Mouse (Mus musculus): ENCODE measurements around the gene Tedc1. TPM values are rescaled to one million over a fixed set of nuclear protein-coding genes. Genes with fewer than 3 reads are reported as not detected.

Gene Tedc1
- polyA plus RNA-seq, 1 experiment from 2014 or later, result 36.0 TPM

DNA sequence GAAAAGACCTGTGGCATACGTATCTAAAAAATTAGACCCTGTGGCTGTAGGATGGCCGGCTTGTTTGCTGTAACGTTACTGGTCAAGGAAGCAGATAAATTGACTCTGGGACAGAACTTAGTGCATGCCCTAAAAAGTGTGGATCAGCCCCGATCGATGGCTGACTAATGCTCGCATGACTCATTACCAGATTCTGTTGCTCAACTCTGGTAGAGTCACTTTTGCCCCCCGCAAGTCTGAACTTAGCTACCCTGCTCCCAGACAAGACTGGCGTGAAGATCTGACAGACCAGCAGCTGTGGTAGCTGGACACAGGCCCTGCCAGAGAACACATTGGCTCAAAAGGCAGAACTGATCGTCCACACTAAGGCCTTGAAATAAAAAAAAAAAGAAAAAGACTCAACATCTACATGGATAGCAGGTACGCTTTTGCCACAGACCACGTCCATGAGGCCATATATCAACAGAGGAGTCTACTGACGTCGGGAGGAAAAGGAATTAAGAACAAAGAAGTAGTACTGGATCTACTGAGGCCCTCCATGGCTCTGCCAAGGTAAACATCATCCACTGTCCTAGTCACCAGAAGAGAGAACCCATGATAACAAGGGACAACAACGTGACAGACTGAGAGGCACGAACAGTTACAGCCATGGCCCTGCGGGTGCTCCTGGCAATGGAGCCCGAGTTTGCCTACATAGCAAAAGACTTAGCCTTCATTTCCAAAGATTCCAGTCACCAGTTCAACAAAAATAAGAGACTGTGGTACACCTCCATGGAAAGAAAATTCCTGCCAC, 54.6 kb downstream of the Tedc1 start:
- ATAC-seq (ENCODE audit: insufficient read depth, low FRiP score, low TSS enrichment) (no peak), DNase-seq (ENCODE audit: low spot score) (no peak)
- Histone ChIP-seq H3K4me3 (ENCODE audit: low read depth, low read length) (no peak overlapping the region), H3K9me3 (ENCODE audit: control insufficient read depth, low read length) (no peaks in the 10 kb centered on the region), H3K9ac (ENCODE audit: low read length) (no peak overlapping the region), H3K27me3 (ENCODE audit: control insufficient read depth, insufficient read depth, low read length) (no peaks in the 10 kb centered on the region), H3K4me1 (ENCODE audit: control insufficient read depth, insufficient read depth, low read length) (no peaks in the 10 kb centered on the region), H3K4me2 (ENCODE audit: low read depth) (no peak overlapping the region), H3K27ac (ENCODE audit: low read depth, low read length) (no peak overlapping the region), H3K36me3 (ENCODE audit: control insufficient read depth, insufficient read depth, low read length) (no peaks in the 10 kb centered on the region)
- 89% methylated on average over 17 of the region's 17 CpGs for WGBS

DNA sequence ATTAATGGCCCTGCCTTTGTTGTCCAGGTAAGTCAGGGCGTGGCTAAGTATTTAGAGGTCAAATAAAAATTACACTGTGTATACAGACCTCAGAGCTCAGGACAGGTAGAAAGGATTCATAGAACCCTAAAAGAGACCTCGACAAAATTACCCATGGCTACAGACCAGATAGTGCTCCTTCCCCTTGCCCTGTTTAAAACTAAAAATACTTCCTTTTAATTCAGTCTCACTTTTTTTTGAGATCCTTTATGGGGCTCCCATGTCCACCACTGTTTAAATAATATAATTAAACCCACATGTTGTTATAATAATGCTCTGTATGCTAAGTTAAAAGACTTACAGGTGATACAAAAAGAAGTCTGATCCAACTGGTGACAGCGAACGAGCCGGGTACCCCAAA, 55.6 kb downstream of the Tedc1 start:
- Histone ChIP-seq H3K36me3 (ENCODE audit: control insufficient read depth, insufficient read depth, low read length) (no peaks in the 10 kb centered on the region), H3K4me2 (ENCODE audit: low read depth) (no peak overlapping the region), H3K27me3 (ENCODE audit: control insufficient read depth, insufficient read depth, low read length) (no peaks in the 10 kb centered on the region), H3K27ac (ENCODE audit: low read depth, low read length) (no peak overlapping the region), H3K9me3 (ENCODE audit: control insufficient read depth, low read length) (no peaks in the 10 kb centered on the region), H3K9ac (ENCODE audit: low read length) (no peak overlapping the region), H3K4me1 (ENCODE audit: control insufficient read depth, insufficient read depth, low read length) (no peaks in the 10 kb centered on the region), H3K4me3 (ENCODE audit: low read depth, low read length) (no peak overlapping the region)
- WGBS, result 92% methylated on average over 5 of the region's 5 CpGs
- DNase-seq (ENCODE audit: low spot score) (no peak), ATAC-seq (ENCODE audit: insufficient read depth, low FRiP score, low TSS enrichment) (no peak)

DNA sequence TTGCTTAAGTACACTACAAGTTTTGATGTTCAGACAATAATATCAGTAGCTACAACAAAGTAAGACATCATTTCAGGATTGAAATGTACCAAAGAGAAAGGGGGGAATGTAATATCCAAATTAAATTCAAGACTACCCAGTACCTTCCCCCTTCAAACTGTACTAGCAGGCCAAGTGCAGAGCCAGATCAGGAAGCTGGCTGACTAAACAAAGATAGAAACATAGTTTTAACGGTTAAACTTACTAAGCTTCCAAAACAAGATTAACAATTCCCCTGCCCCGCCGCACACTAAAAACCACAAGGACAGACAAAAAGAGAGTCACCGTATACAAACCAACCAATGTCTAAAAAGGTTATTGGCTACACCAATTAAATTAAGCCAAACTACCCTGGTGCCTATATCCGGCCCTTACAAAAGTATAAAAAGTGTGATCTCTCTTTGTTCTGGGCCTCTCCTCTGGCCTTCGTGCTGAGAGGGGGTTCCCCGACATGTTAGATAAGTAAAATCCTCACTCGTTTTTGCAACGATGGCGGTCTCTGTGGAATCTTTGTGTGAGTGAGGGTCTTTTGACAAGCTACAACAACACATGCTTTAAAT, 56.2 kb downstream of the Tedc1 start:
- Histone ChIP-seq H3K27ac (ENCODE audit: low read depth, low read length) (no peak overlapping the region), H3K4me3 (ENCODE audit: low read depth, low read length) (no peak overlapping the region), H3K9ac (ENCODE audit: low read length) (no peak overlapping the region), H3K4me2 (ENCODE audit: low read depth) (no peak overlapping the region), H3K27me3 (ENCODE audit: control insufficient read depth, insufficient read depth, low read length) (no peaks in the 10 kb centered on the region), H3K4me1 (ENCODE audit: control insufficient read depth, insufficient read depth, low read length) (no peaks in the 10 kb centered on the region), H3K36me3 (ENCODE audit: control insufficient read depth, insufficient read depth, low read length) (no peaks in the 10 kb centered on the region), H3K9me3 (ENCODE audit: control insufficient read depth, low read length) (no peaks in the 10 kb centered on the region)
- no peak for DNase-seq (ENCODE audit: low spot score)
- no peak for ATAC-seq (ENCODE audit: insufficient read depth, low FRiP score, low TSS enrichment)
- WGBS, result 94% methylated on average over 10 of the region's 10 CpGs

DNA sequence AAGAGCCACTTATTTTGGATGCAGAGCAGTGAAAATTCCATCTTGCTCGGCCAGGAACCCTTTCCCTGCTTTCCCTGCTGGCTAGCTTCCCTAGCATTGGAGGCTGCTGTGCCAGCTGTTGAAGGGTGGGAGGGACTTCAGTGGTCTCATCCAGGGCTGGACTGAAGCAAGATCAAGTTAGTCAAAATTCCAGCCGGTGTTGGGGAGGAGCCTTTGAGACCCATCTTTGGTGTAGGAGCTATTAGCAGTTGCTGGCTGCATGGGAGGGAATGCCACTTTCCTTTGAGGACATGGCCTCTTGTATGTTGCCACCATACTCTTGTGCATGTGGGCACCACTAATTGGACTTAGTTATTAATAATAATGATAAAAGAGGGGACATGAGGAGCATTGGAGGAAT, 57.0 kb downstream of the Tedc1 start:
- H3K4me2 ChIP-seq (ENCODE audit: low read depth), result no peak overlapping the region
- WGBS, result 87% methylated on average over 2 of the region's 2 CpGs
- DNase-seq (ENCODE audit: low spot score) (no peak), ATAC-seq (ENCODE audit: insufficient read depth, low FRiP score, low TSS enrichment) (no peak)
- H3K27ac ChIP-seq (ENCODE audit: low read depth, low read length), result no peak overlapping the region
- H3K9me3 ChIP-seq (ENCODE audit: control insufficient read depth, low read length), result no peaks in the 10 kb centered on the region
- no peaks in the 10 kb centered on the region for H3K36me3 ChIP-seq (ENCODE audit: control insufficient read depth, insufficient read depth, low read length)
- no peaks in the 10 kb centered on the region for H3K4me1 ChIP-seq (ENCODE audit: control insufficient read depth, insufficient read depth, low read length)
- H3K27me3 ChIP-seq (ENCODE audit: control insufficient read depth, insufficient read depth, low read length), result no peaks in the 10 kb centered on the region
- no peak overlapping the region for H3K4me3 ChIP-seq (ENCODE audit: low read depth, low read length)
- H3K9ac ChIP-seq (ENCODE audit: low read length), result no peak overlapping the region

DNA sequence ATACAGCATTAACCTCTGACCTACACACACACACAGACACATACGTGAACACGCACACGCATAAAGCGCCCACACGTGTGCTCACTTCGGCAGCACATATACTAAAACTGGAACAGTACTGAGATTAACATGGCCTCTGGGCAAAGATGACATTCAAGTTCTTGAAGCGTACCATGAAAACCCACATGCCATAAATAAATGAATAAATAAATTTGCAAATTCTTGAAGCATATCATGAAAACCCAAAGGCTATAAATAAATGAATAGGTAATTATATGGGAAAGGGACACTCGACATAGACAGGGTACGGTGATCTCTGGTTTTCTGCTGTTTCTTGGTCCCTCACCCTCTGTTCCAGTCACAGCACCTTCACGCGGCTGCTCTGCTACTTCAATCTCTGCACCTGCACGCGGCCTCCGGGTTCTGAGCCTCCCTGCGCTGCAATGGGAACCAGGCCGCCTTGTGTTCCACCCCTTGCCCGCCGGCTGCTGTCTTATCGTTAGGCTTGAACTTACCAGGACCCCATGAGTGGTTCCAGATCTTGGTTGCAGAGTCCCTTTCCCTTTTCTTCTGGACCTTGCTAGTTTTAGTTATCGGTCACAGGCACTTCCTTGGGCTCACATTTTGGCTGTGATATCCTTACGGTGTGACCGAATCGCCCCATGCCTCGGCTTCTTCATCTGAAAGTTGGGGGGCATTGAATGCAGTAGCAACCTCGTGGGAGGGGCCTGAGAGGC, 58.0 kb downstream of the Tedc1 start:
- ATAC-seq (ENCODE audit: insufficient read depth, low FRiP score, low TSS enrichment) (no peak), DNase-seq (ENCODE audit: low spot score) (no peak)
- Histone ChIP-seq H3K4me2 (ENCODE audit: low read depth) (no peak overlapping the region), H3K4me3 (ENCODE audit: low read depth, low read length) (no peak overlapping the region), H3K9ac (ENCODE audit: low read length) (no peak overlapping the region), H3K9me3 (ENCODE audit: control insufficient read depth, low read length) (no peaks in the 10 kb centered on the region), H3K4me1 (ENCODE audit: control insufficient read depth, insufficient read depth, low read length) (no peaks in the 10 kb centered on the region), H3K27me3 (ENCODE audit: control insufficient read depth, insufficient read depth, low read length) (no peaks in the 10 kb centered on the region), H3K36me3 (ENCODE audit: control insufficient read depth, insufficient read depth, low read length) (no peaks in the 10 kb centered on the region), H3K27ac (ENCODE audit: low read depth, low read length) (no peak overlapping the region)
- 81% methylated on average over 25 of the region's 25 CpGs for WGBS

DNA sequence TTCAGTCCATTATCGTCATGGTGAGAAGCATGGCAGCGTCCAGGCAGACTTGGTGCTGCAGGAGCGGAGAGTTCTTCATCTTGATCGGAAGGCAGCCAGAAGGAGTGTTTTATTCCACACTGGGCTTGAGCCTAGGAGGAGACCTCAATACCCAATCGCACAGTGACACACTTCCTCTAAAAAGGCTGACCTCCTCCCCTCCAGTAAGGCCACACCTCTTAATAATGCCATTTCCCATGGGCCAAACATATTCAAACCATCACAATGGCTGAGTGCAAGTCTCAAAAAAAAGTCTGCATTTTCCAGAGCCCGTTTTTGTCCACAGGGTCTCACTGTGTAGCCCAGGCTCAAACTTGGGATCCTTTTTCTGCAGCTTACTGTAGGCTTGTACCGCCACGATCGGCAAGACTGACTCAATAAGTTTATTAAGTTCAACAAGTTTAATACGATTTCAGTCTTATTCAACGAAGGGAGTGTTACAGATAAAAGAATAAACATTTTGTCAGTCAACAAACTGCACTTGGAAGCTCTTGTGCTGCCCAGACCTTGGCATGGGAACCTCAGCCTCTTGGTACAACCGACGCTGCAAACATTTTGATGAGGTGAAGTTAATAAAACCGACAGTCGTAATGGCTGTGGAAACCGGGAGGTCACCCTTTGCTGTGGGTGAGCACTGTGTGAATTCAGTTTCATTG, 58.9 kb downstream of the Tedc1 start:
- Histone ChIP-seq H3K9me3 (ENCODE audit: control insufficient read depth, low read length) (no peaks in the 10 kb centered on the region), H3K27ac (ENCODE audit: low read depth, low read length) (no peak overlapping the region), H3K4me1 (ENCODE audit: control insufficient read depth, insufficient read depth, low read length) (no peaks in the 10 kb centered on the region), H3K27me3 (ENCODE audit: control insufficient read depth, insufficient read depth, low read length) (no peaks in the 10 kb centered on the region), H3K4me2 (ENCODE audit: low read depth) (no peak overlapping the region), H3K36me3 (ENCODE audit: control insufficient read depth, insufficient read depth, low read length) (no peaks in the 10 kb centered on the region), H3K9ac (ENCODE audit: low read length) (no peak overlapping the region), H3K4me3 (ENCODE audit: low read depth, low read length) (no peak overlapping the region)
- no peak for DNase-seq (ENCODE audit: low spot score)
- 80% methylated on average over 16 of the region's 16 CpGs for WGBS
- ATAC-seq (ENCODE audit: insufficient read depth, low FRiP score, low TSS enrichment), result no peak

Other genes starting within 250 kb of the Tedc1 start
- 5.4 and 5.9 TPM in 2 replicates for gene Jag2, start 226.6 kb upstream of the Tedc1 start, polyA plus RNA-seq (2014; fragmentation: Nextera tagmentation; extraction: Ambion mirVana)
- gene Nudt14, start 214.3 kb upstream of the Tedc1 start, polyA plus RNA-seq (2014; fragmentation: Nextera tagmentation; extraction: Ambion mirVana), result 61.2 and 67.8 TPM in 2 replicates
- gene Btbd6, start 179.9 kb upstream of the Tedc1 start, polyA plus RNA-seq (2014; fragmentation: Nextera tagmentation; extraction: Ambion mirVana), result 21.8 TPM in 2 replicates
- gene Brf1, start 155.7 kb upstream of the Tedc1 start, polyA plus RNA-seq (2014; fragmentation: Nextera tagmentation; extraction: Ambion mirVana), result 53.3 and 58.5 TPM in 2 replicates
- gene Pacs2, start 141.9 kb upstream of the Tedc1 start, polyA plus RNA-seq (2014; fragmentation: Nextera tagmentation; extraction: Ambion mirVana), result 22.1 and 25.1 TPM in 2 replicates
- not detected in 2 replicates for gene Tex22, start 81.9 kb upstream of the Tedc1 start, polyA plus RNA-seq (2014; fragmentation: Nextera tagmentation; extraction: Ambion mirVana)
- gene Mta1, start 58.1 kb upstream of the Tedc1 start, polyA plus RNA-seq (2014; fragmentation: Nextera tagmentation; extraction: Ambion mirVana), result 21.5 and 21.9 TPM in 2 replicates
- gene Crip2, start 16.2 kb upstream of the Tedc1 start, polyA plus RNA-seq (2014; fragmentation: Nextera tagmentation; extraction: Ambion mirVana), result 198 and 211 TPM in 2 replicates
- gene Crip1, start 10.1 kb upstream of the Tedc1 start, polyA plus RNA-seq (2014; fragmentation: Nextera tagmentation; extraction: Ambion mirVana), result 53.3 and 58.2 TPM in 2 replicates
- gene Tmem121, start 29.5 kb downstream of the Tedc1 start, polyA plus RNA-seq (2014; fragmentation: Nextera tagmentation; extraction: Ambion mirVana), result 13.2 and 13.7 TPM in 2 replicates